Mouse (Mus musculus) heart, adult 18-20 months (tissue): ENCODE measurements at regions not wholly inside any gene's neighbourhood (a gene's known extent, or its start where the extent isn't known, plus 50 kb on each side); places are given as distances from the start of the nearest gene placed in this dataset.

ENCODE experiments used
- DNase-seq, 2 experiments: peaks; one replicate each; pipeline ENCODE4 v3.0.0; 2021 to 2022; ENCODE audit warnings: mixed read lengths in 1 of 2

DNA sequence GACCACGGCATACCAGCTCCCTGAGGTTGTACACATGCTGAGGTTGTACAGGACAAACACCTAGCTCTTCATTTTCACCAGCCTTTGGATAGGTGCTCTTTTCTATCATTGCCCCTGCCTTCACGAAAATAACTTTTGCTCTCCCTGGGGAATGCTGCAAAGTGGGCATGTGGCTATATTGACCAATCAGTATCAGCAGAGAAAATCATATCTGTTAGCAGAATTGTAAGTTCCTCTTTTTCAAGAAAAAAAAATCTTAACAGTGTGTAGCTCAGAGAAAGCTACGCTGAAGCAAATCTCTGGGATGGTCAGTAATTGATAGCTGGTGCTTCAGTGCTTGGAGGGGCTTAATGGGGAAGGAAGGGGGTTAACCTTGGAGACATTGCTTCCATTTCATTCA lies 319.6 kb upstream of the 5930422O12Rik start:
- no peak for DNase-seq

DNA sequence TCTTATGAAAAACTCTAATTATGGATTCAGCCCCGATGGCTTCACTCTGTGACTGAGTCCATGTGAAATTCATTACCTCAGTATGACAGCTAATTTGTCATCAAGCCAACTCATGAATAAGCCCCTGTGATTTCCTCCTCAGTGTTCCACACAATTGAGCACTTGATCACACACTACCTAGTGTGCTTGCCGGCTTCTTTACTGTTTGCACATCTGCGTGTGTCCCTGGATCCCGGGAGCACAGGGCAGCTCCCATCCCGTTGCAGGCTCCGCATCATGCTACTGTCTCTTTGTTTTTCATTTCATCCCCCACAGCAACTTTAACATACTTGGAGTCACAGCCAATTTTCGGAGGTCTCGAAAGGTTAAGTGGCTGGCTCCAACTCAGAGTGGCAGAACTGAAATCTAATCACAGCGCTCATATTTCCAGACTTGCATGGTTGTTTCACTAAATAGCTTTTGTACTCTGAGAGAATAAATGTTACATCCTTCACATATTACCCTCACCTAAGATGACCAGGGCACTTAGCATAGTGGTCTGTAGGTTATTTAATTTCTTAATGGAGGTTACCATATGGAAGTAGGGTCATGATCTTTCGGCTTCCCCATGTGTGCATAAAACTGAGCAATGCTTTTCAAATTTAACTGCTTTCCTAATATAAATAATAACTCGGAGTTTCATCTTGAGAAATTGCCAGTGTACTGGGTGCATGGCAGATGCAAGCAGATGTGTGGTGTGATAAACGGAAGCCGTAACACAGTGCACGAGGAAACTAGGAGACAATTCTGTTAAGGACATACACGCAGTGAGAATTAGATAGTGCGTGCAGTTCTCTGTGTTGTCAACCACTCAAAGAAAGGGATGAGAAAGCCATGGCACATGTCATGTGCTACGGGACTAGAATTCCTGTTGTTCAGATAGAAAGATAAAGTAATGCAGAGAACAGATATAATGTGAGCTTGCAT lies 313.0 kb upstream of the 5930422O12Rik start:
- DNase-seq, result no peak

GRCm38 (mm10) chr8:33123061-33123587 lies 305.4 kb upstream of the 5930422O12Rik start:
- DNase-seq, result no peak

DNA sequence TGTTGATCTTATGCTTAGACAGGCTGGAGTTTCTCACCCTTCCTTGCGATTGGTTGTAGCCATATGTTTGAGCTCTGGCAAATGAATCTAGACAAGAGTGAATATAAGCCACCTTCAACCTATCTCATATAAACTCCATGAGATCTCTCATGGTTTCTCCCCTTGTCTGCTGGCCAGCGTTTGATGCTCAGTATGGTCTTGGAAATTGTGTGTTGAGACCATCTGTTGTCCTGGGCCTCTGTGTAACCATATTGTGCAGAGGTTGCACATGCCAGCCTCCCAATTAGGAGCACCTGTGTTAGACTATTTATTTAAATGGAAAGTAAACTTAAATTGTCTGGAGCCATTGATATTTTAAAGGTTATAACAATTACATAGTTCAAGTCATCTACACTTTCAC lies 301.5 kb upstream of the 5930422O12Rik start:
- DNase-seq, result no peak

GRCm38 (mm10) chr8:33138874-33139273 lies 289.6 kb upstream of the 5930422O12Rik start:
- no peak for DNase-seq

- DNase-seq, result no peak
These were observed 288.7 kb upstream of the 5930422O12Rik start for GRCm38 (mm10) chr8:33139850-33140249.

DNA sequence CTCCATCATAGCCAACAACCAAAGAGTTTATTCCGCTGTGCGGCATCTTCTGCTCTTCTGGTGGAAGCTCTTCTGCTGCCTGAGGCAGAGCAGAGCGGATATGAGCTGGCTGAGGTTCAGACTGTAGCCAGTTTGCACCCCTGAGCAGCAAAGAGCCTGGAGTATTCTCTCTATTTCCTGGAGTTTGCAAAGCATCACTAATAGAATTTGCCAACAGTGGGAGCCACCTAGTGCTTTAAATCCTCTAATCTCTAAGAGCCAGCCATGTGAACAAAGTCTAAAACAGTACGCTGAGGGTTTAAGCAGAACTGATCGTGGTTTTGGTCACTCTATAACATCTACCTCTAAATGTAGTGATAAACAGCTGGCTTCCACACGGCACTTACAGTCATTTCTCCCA lies 250.9 kb upstream of the 5930422O12Rik start:
- no peak for DNase-seq

- no peak for DNase-seq
These were observed 245.5 kb upstream of the 5930422O12Rik start for GRCm38 (mm10) chr8:33183029-33183428.
